Mouse (Mus musculus): ENCODE results near the gene Fmnl3.
A peak's percentile ranks its signal among the peaks of the same experiment; 100 is the strongest.

The Fmnl3 gene

DNA sequence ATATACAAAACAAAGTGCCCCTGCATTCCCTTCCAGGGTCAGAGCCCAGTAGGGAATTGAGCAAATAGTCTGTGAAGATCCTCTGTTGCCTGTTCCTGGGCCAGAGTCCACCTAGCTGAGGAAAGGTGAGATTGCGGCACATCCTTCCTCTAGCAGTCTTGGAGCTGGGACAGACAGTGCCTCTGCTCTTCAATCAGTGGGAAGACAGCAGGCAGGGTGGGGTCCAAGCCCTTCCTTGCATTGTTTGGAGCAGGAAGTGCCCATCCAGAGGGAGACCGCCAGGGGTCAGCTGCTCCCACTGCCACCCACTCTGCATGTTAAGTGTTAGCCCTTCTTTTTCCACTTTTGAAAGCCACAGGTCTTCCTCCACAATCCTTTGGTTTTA, 53.0 kb downstream of the Fmnl3 start:
- no peak for DNase-seq (ENCODE audit: low read depth)

DNA sequence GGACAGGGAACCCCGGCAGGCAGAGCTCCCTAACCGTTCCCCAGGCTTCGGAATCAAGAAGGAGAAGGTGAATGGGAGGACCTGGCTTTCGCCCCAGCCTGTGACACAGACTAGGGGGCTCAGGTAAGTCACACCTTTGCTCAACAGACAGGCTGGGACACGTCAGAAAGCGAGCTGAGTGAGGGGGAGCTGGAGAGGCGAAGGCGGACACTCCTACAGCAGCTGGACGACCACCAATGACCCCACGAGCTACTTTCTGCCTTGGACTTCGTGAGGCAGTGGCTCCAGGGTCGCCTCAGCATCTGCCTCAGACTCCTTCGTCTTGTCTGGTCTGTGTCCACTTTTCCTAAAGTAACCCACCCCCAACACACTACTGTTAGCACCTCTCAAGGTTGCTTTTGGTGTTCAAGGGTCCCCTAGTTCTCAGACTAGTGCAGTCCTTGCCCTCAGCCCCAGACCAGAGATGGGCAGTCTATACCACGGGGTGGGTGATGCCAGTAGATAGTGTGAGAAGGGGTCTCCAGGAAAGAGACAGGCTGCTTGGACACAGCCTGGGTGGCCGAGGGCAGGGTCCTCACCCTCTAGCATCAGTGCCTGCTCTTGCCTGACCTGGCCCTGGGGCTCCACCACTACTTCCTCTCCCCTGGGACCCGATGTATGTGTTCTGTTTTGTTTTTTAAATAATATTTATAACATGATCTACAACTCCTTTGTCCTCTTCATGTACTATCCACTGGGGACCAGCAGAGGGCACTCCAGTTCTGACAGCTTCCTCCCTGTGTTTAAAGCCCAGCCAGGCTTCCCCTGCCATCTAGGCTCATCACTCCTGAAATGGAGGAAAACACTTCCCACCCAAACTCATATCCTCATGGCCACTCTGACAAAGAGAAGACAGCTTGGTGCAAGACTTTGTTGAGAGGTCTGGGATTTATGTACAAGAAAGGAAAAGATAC, 53.7 kb downstream of the Fmnl3 start:
- DNase-seq (ENCODE audit: low read depth) = peak; percentile 85

DNA sequence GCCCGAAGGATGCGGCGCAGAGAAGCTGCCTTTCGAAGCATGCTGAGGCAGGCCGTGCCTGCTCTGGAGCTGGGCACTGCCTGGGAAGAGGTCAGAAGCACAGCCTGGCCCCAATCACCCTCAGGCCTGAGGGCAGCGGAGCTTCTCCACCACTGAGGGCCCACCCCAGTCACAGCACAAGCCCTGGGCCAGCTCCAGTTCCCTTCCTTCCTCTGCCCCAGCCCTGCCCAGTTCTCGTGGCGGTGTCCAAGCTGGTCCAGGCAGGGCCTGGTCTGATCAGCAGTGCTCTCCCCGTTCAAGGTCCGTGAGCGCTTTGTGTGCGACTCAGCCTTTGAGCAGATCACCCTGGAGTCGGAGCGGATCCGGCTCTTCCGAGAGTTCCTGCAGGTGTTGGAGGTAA, 55.4 kb downstream of the Fmnl3 start:
- no peak for DNase-seq (ENCODE audit: low read depth)

DNA sequence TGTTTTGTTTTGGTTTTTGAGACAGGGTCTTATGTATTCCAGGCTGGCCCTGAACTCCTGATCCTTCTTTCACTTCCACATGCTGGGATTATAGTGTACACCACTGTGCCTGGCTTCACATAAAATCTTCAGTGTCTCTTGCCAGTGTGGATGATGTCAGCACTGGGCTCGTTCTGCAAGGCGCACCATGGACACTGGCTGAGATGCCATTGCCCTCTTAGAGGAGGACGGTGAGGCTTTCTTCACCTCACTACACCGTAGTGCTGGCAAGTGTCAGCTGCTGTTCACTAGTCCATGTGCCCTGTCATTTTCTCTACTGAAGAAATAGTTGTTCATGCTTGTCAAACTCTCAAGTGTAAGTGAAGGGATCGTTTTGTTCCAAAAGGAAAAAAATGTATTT, 59.7 kb downstream of the Fmnl3 start:
- no peak for DNase-seq (ENCODE audit: low read depth)

DNA sequence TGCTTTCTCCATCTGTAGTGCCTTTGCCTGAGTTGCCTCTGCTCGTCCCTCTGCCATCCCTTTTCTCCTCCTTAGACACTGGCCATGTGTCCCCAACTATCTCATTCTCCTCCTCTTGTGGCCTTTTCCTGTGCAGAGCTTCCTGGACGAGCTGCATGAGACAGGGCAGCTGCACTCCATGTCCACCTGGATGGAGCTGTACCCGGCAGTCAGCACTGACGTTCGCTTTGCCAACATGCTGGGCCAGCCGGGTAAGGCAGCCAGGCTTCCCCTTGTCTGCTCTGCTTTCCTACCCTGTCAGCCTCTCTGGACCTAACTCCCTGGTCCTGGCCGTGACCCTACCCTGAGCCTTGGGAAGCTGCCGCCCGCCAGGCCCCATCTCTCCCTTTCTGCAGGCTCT, 60.7 kb downstream of the Fmnl3 start:
- DNase-seq (ENCODE audit: low read depth) = no peak

DNA sequence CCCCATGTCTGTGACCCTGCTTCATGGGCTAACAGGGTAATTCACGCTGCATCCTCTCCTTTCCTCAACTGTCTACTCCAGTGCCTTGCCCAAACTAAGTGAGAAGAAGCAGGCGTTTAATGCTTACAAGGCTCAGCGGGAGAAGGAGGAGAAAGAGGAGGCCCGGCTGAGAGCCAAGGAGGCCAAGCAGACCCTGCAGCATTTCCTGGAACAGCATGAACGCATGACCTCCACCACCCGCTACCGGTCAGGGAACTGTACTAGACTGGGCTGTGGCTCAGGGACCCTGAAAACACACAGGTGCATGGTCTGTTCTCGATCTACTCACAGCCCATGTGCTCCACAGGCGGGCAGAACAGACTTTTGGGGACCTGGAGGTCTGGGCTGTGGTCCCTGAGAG, 62.8 kb downstream of the Fmnl3 start:
- no peak for DNase-seq (ENCODE audit: low read depth)

DNA sequence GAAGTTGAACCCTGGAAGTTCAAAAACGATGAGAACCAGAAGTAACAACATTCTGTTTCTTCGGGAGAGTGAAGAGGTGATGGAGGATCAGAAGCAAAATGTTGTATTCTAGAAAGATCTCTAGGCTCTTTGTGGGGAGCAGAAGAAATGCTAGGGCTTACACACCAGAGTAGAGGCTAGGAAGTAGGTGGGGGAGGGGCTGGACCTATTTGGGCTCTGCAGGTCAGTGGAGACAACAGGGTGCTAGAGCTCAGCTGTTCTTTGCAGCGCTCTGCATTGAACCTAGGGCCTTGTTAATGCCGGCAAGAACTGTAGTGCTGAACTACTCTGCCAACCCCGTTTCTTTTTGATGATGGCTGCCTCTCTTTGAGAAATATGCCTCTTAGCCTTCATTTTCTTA, 74.1 kb downstream of the Fmnl3 start:
- DNase-seq (ENCODE audit: low read depth) = peak; percentile 44

DNA sequence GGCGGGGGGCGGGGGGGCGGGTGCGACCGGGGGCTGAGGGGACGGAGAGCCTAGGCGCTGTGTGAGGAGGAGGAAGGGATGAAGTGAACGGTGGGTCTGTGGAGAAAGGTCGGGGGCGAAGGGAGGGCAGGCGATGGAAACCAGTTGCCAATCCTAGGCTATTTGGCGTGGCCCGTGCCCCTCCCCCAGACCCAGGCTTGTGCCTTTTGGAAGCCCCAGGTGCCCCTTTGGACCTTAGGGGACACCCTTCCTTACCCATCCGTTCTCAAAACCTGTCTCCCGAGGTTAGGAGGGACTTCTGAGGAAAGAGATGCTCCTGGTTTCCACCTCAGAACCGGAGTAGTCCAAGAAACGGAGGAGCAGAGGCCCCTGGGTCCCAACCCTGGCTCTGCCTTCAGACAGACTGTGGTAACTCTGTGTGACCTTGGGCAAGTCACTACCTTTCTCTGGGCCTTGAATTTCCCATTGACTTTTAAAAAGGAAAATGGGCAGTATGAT, 74.7 kb downstream of the Fmnl3 start, which contains the start of gene Fam186b:
TSS of gene Fam186b (minus strand) at position 405 of the 498 bp plus-strand sequence.
- DNase-seq (ENCODE audit: low read depth) = no peak

DNA sequence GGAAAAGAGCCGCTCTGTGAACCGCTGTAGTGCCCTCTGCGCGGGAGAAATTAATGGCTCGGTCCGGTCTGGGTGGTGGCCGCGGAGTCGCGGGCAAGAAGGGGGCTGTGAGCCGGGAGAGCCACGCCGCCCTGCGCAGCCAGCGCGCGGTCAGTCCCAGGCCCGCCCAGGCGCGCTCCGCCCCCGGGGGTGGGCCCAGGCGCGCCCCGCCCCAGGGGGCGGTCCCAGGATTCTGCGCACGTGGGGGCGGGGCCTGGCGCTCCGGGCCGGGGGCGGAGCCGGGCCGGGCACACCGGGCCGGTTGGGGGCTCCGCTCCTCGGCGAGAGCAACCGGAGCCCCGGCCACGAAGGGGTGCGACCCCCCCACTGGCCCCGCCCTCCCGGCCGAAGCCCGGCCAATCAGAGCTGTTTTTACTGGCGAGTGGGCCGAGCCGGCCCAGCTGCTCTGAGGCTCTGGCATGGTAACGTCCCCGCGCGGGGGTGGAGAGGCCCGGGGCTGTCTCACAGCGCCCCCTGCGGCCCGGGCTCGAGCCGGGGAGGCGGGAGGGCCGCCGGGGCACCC, 75.4 kb downstream of the Fmnl3 start, which contains the start of gene Prpf40b:
TSS of gene Prpf40b (plus strand) at position 275 of the 562 bp plus-strand sequence.
- peak; percentile 88 for DNase-seq (ENCODE audit: low read depth)

DNA sequence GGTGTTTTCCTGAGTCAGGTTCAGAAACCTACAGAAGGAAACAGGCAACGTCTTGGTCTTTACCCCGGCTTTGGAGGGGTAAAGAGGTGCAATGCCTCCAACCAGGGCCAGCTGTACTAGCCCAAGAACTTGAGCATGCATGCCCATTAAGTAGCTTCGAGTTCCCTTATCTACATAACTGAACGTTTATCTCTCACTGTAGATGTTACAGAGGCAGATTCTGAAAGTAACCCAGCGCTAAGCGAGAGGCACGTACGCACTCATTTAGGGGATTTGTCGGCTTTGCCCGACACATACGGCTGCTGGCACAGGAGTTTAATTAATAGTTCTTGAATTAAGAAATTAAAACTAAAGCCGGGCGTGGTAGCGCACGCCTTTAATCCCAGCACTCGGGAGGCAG, 76.0 kb downstream of the Fmnl3 start:
- peak; percentile 64 for DNase-seq (ENCODE audit: low read depth)

DNA sequence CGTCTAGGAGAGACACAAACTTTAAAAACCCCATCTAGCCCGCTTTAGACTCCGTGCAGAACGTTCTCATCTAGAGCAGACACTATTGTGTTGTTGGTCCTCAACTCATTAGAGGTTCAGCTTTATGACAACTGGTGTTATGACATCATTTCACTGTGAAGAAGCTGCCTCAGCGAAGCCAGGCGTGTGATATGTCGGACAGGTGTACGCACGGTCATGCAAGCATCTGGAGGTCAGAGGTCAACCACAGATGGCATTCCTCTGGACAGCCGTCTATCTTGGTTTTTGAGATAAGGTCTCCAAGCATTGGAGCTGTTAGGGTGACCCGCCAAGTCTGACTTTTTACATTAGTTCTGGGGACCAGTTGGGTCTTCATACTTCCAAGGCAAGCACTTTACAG, 79.7 kb downstream of the Fmnl3 start:
- DNase-seq (ENCODE audit: low read depth) = no peak

DNA sequence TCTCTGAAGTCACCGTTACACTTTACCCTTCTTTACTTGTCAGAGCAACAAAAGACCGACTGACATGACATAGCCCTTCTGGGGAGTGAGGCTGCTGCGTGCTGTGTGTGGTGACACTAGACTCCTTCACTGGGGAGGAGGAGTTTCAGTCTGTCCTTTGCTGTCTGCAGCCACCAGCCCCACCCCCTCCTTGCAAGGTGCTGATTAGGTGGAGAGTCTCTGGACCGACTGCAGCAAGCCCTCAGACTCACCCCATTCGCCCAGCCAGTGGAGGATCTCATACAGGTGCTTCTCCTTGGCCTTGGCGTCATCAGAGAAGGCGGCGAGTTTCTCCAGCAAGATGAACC, 85.1 kb downstream of the Fmnl3 start:
- no peak for DNase-seq (ENCODE audit: low read depth)

DNA sequence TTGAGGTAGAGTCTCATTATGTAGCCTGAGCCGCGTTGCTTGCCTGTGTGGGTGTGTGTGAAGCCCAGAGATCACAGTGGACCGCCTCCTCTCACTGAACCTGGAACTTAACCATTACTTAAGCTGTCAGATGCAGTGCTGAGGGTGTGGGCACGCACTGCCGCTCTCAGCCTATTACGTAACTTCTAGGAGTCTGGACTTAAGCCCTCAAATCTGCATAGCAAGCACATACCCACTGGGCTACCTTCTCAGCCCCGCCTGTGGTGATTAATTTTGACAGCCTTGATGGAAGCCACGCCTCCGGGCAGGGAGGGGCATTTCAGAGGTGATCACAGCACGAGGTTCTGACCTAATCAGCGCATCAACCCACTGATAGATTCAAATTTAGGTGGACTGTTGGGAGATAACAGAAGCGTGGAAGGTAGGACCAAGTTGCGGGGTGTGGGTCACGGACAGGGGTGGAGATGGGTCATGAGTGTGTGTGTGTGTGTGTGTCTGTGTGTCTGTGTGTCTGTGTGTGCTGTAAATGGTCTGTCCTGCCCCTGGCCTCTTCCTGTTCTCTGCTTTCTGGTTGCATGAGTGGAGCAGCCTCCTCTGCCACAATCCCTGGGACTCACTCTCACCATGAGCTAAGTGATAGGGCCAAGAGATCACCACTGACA, 85.6 kb downstream of the Fmnl3 start:
- peak; percentile 63 for DNase-seq (ENCODE audit: low read depth)

DNA sequence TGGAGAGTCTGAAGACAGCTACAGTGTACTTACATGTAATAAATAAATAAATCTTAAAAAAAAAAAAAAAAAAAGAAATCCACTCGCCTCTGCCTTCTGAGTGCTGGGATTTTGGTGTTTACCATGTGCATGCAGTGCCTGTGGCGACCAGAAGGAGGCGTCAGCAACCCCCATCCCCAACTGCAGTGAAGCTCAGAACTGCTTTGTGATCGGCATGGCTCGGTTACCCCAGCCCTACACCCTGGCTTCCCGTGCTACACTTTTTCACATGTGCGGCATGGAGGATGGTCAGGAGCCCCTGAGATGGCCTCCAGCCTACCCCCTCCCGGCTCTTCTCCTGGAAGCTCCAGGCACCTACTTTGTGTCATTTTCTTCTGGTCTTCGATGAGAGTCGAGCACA, 86.8 kb downstream of the Fmnl3 start:
- peak; percentile 53 for DNase-seq (ENCODE audit: low read depth)

DNA sequence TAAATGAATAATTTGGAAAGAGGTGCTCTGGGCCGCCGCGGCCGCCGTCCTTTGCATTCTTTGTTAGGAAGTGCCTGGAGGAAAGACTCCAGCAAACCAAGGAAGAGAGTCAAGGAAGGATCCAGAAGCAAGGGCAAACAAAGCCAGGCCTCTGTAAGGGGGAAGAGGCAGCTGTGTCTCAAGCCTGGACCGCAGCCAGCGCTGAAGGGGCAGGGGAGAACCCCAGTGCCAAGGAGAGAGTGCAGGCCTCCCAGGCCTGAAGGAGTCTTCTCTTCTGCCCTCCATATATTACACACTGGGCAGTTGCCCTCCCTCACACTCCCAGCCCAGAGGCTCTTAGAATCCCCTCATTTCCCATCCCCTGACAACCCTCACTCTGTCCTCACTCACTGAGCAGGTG, 92.0 kb downstream of the Fmnl3 start:
- no peak for DNase-seq (ENCODE audit: low read depth)

DNA sequence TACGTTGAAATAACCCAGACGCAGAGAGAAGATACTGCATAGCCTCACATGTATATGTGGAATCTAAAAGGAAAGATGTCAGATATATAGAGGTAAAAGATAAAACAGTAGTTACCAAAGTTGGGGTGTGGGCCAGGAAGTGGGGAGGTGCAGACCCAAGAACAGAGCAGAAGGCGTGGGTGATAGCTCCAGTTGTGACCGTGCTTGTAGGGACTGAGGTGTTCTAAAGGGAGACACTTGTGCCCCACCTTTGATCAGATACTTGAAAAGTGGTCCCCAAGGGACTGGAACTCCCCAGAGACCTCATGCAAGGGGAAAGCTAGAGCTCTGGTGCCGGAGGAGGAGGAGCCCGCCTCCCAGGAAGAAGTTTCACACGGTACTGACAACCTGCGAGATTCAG, 94.2 kb downstream of the Fmnl3 start:
- DNase-seq (ENCODE audit: low read depth) = peak; percentile 34
